In genomic region chr9:120973026-120973515, GRCm38 (mm10) we compare ENCODE assay signal across 26 mouse cellular contexts. TPM values are rescaled to one million over a fixed set of nuclear protein-coding genes. Genes with fewer than 3 reads are reported as not detected.
A peak's percentile ranks its signal among the peaks of the same experiment; 100 is the strongest.
DNase-seq lines count a peak whose midpoint lies in the region; ATAC-seq and TF ChIP-seq lines count a peak whose summit lies in the region.
"Had no signal": no experiment of that assay in that cellular context is flagged by ENCODE, and none has a peak within 500 bp of the region (broad histone marks: within the 10 kb centered on the region; RNA-seq: fewer than 3 reads in every experiment).

No protein-coding gene starts in this region.

- H3K4me1 ChIP-seq in liver, adult 2 months (ENCODE audit: control insufficient read depth, insufficient read depth, low read length) = peaks cover 7% of the 10 kb centered on the region
- no peaks in the 10 kb centered on the region for H3K4me1 ChIP-seq in liver, embryonic 11.5 days (replicated peaks; ENCODE audit: control insufficient read depth, insufficient read depth, low read length)
- peaks cover 18% of the 10 kb centered on the region for H3K4me1 ChIP-seq in embryonic fibroblast, embryonic 13.5 days (ENCODE audit: control insufficient read depth, insufficient read depth, low read length)
- H3K4me1 ChIP-seq in heart, embryonic 12.5 days (replicated peaks) = peaks cover 4% of the 10 kb centered on the region

- no peak for ATAC-seq in liver, embryonic 11.5 days (replicated peaks; ENCODE audit: low FRiP score)
- ATAC-seq in heart, embryonic 12.5 days (ENCODE audit: insufficient number of reproducible peaks, low FRiP score) = no peak
- ATAC-seq: forebrain, embryonic 15.5 days; hindbrain, postnatal 0 days; inflammation-experienced regulatory T-cells, adult 6 months; Patski had no signal

- no peak overlapping the region for H3K9ac ChIP-seq in liver, adult 2 months (ENCODE audit: low read depth, low read length)
- H3K9ac ChIP-seq in liver, embryonic 11.5 days (ENCODE audit: low read depth, low read length) = no peak overlapping the region
- no peak overlapping the region for H3K9ac ChIP-seq in heart, embryonic 12.5 days
- H3K9ac ChIP-seq: embryonic facial prominence, embryonic 12.5 days; forebrain, embryonic 15.5 days; heart, embryonic 15.5 days; hindbrain, embryonic 14.5 days had no signal

- no peaks in the 10 kb centered on the region for H3K27me3 ChIP-seq in liver, adult 2 months (ENCODE audit: control insufficient read depth, insufficient read depth, low read length)
- no peaks in the 10 kb centered on the region for H3K27me3 ChIP-seq in liver, embryonic 11.5 days (replicated peaks; ENCODE audit: control insufficient read depth, insufficient read depth, low read length)
- H3K27me3 ChIP-seq in heart, embryonic 12.5 days (replicated peaks) = no peaks in the 10 kb centered on the region
- H3K27me3 ChIP-seq: embryonic facial prominence, embryonic 12.5 days; forebrain, embryonic 15.5 days; heart, embryonic 15.5 days; Patski had no signal

- H3K9me3 ChIP-seq in liver, embryonic 11.5 days (ENCODE audit: control insufficient read depth, low read length) = no peaks in the 10 kb centered on the region
- H3K9me3 ChIP-seq in heart, embryonic 12.5 days (replicated peaks) = no peaks in the 10 kb centered on the region
- H3K9me3 ChIP-seq: embryonic facial prominence, embryonic 12.5 days; forebrain, embryonic 15.5 days; heart, embryonic 15.5 days had no signal

- H3K36me3 ChIP-seq in liver, adult 2 months (ENCODE audit: control insufficient read depth, insufficient read depth, low read length) = no peaks in the 10 kb centered on the region
- H3K36me3 ChIP-seq in liver, embryonic 11.5 days (ENCODE audit: control insufficient read depth, insufficient read depth, low read length) = peaks cover 5% of the 10 kb centered on the region
- peaks cover 18% of the 10 kb centered on the region for H3K36me3 ChIP-seq in heart, embryonic 12.5 days

- H3K27ac ChIP-seq in gastrocnemius, adult 2 months = no peak overlapping the region
- H3K27ac ChIP-seq in liver, adult 2 months (replicated peaks; ENCODE audit: insufficient read depth, low read depth, low read length) = peak overlapping the region; percentile 60
- H3K27ac ChIP-seq in liver, embryonic 11.5 days (ENCODE audit: low read depth, low read length) = no peak overlapping the region
- peak overlapping the region; percentile 12; the same call in 1 of the 2 replicates for H3K27ac ChIP-seq in embryonic fibroblast, embryonic 13.5 days (ENCODE audit: insufficient read depth, low read length)
- H3K27ac ChIP-seq in heart, embryonic 12.5 days (ENCODE audit: poor library complexity, severe bottlenecking) = no peak overlapping the region
- H3K27ac ChIP-seq: embryonic facial prominence, embryonic 12.5 days; forebrain, embryonic 15.5 days; heart, embryonic 15.5 days; hindbrain, embryonic 14.5 days; hindbrain, postnatal 0 days had no signal

- no peak overlapping the region for H3K4me2 ChIP-seq in liver, embryonic 11.5 days
- no peak overlapping the region for H3K4me2 ChIP-seq in heart, embryonic 12.5 days
- H3K4me2 ChIP-seq: embryonic facial prominence, embryonic 12.5 days; forebrain, embryonic 15.5 days; heart, embryonic 11.5 days; heart, embryonic 15.5 days; hindbrain, embryonic 14.5 days had no signal

- no peak overlapping the region for H3K4me3 ChIP-seq in gastrocnemius, adult 2 months
- H3K4me3 ChIP-seq in liver, adult 2 months (ENCODE audit: insufficient read depth, low read depth, low read length) = no peak overlapping the region
- no peak overlapping the region for H3K4me3 ChIP-seq in liver, embryonic 11.5 days (ENCODE audit: low read depth, low read length)
- H3K4me3 ChIP-seq in embryonic fibroblast, embryonic 13.5 days (ENCODE audit: insufficient read depth, low read length) = no peak overlapping the region
- H3K4me3 ChIP-seq in heart, embryonic 12.5 days = no peak overlapping the region
- H3K4me3 ChIP-seq: embryonic facial prominence, embryonic 12.5 days; forebrain, embryonic 15.5 days; heart, embryonic 15.5 days had no signal

- TF ChIP-seq POLR2A in liver, adult 2 months (IDR thresholded peaks at IDR 0.05; ENCODE audit: extremely low read depth, insufficient read depth, low read length) = no peak
- no peak for TF ChIP-seq POLR2A in embryonic fibroblast, embryonic 13.5 days (IDR thresholded peaks at IDR 0.05; ENCODE audit: low read depth, low read length)

- TF ChIP-seq CTCF in gastrocnemius, adult 2 months (IDR thresholded peaks at IDR 0.05) = no peak
- no peak for TF ChIP-seq CTCF in liver, adult 2 months (IDR thresholded peaks at IDR 0.05; ENCODE audit: low read depth, low read length)
- TF ChIP-seq CTCF in embryonic fibroblast, embryonic 13.5 days (IDR thresholded peaks at IDR 0.05; ENCODE audit: borderline replicate concordance, insufficient read depth, low read length) = no peak

- DNase-seq in gastrocnemius, adult 2 months = peak; percentile 5
- DNase-seq in gastrocnemius, adult 18-20 months (ENCODE audit: low spot score) = no peak
- DNase-seq in liver, adult 2 months (ENCODE audit: extremely low read depth, low read depth, low spot score) = peak; percentile 70
- no peak for DNase-seq in liver, embryonic 11.5 days (ENCODE audit: low spot score)
- peak; percentile 57 for DNase-seq in 416B (ENCODE audit: low read depth)
- no peak for DNase-seq in urinary bladder, postnatal 36 days (ENCODE audit: low spot score in 2 of 2)
- DNase-seq: adrenal gland, postnatal 10 days; adrenal gland, postnatal 36 days; cerebellum, adult 18-20 months; cerebellum, adult 9-10 months; cerebellum, postnatal 14 days; gastrocnemius, postnatal 14 days; heart, adult 11 months; heart, postnatal 10 days; heart, postnatal 36 days; kidney, adult 11 months had no signal

- 57% methylated on average over 6 of the region's 6 CpGs for WGBS in liver, adult 2 months
- 77% methylated on average over 6 of the region's 6 CpGs for WGBS in liver, embryonic 11.5 days
- 70% methylated on average over 6 of the region's 6 CpGs for whole genome bisulfite sequencing in heart, embryonic 12.5 days

- intact Hi-C loops in gastrocnemius, adult 2 months (cut with DNase I) = no loop called here

- no peaks in the 10 kb centered on the region for H3K79me2 ChIP-seq in liver, adult 2 months (ENCODE audit: control insufficient read depth, insufficient read depth, low read length)

RNA-seq across cellular contexts. Expression of gene Ctnnb1, which starts 44.1 kb away (rescaled TPM):
- 100 to 1,000 TPM; 213 to 241 TPM for total RNA-seq in gastrocnemius, adult 2 months (2021)
- total RNA-seq in gastrocnemius, adult 18-20 months (2021) = 100 to 1,000 TPM; 185 to 217 TPM
- total RNA-seq in liver, adult 2 months (2014; rRNA removed) = 278 and 319 TPM in 2 replicates
- polyA plus RNA-seq in liver, adult 2 months (2012; rRNA removed) = 34.3 and 41.4 TPM in 2 replicates
- polyA plus RNA-seq in liver, embryonic 11.5 days (2014; fragmentation: Nextera tagmentation; extraction: Ambion mirVana) = 326 TPM in 2 replicates
- 1,011 and 1,281 TPM in 2 replicates for polyA plus RNA-seq in embryonic fibroblast, embryonic 13.5 days (2011; ENCODE audit: insufficient read length, low read depth, missing spikeins)
- 397 and 414 TPM in 2 replicates for polyA plus RNA-seq in heart, embryonic 12.5 days (2016; fragmentation: Nextera tagmentation; extraction: Ambion mirVana)

Comparison
In these comparisons a context has a peak if more than half of its experiments do, and no peak if none do; other contexts are left out.
1. DNase-seq: peak in gastrocnemius, adult 2 months (single experiment), liver, adult 2 months (single experiment) and 416B (single experiment); none in gastrocnemius, adult 18-20 months (single experiment), liver, embryonic 11.5 days (single experiment) and urinary bladder, postnatal 36 days (0 of 2).
2. H3K27ac ChIP-seq: peak in liver, adult 2 months (single experiment) and embryonic fibroblast, embryonic 13.5 days (single experiment); none in gastrocnemius, adult 2 months (single experiment), liver, embryonic 11.5 days (single experiment) and heart, embryonic 12.5 days (single experiment).